In genomic region chr17:27077920-27078319, GRCm38 (mm10) we compare ENCODE assay signal across 13 mouse cellular contexts. TPM values are rescaled to one million over a fixed set of nuclear protein-coding genes. Genes with fewer than 3 reads are reported as not detected.
DNase-seq lines count a peak whose midpoint lies in the region; ATAC-seq and TF ChIP-seq lines count a peak whose summit lies in the region.
"Had no signal": no experiment of that assay in that cellular context is flagged by ENCODE, and none has a peak within 500 bp of the region (broad histone marks: within the 10 kb centered on the region; RNA-seq: fewer than 3 reads in every experiment).

No protein-coding gene starts in this region.

- DNase-seq in thymus, adult 2 months: no peak
- no peak for DNase-seq in thymus, postnatal 36 days
- peak; percentile 91 for DNase-seq in R1 (ENCODE audit: low read depth, low spot score)
- DNase-seq in splenic B cell, adult 2 months (ENCODE audit: low read depth, low spot score): peak; percentile 51
- no peak for DNase-seq in retina, postnatal 1 day
- no peak for DNase-seq in embryonic facial prominence, embryonic 10.5 days (ENCODE audit: low spot score)
- DNase-seq: gastrocnemius, postnatal 25 days; kidney, postnatal 10 days; lung, adult 18-20 months; right cerebral cortex, postnatal 25 days had no signal

- H3K4me2 ChIP-seq in intestine, postnatal 0 days (replicated peaks; ENCODE audit: low read depth): no peak overlapping the region
- H3K4me2 ChIP-seq in intestine, embryonic 15.5 days (replicated peaks): no peak overlapping the region
- H3K4me2 ChIP-seq: embryonic facial prominence, embryonic 15.5 days had no signal

- H3K27ac ChIP-seq in intestine, postnatal 0 days (ENCODE audit: low read depth, low read length): no peak overlapping the region
- H3K27ac ChIP-seq in intestine, embryonic 15.5 days: no peak overlapping the region
- no peak overlapping the region for H3K27ac ChIP-seq in thymus, adult 2 months (ENCODE audit: control insufficient read depth, insufficient read depth, low read length)
- H3K27ac ChIP-seq in embryonic facial prominence, embryonic 10.5 days (replicated peaks): no peak overlapping the region
- H3K27ac ChIP-seq: embryonic facial prominence, embryonic 15.5 days had no signal

- no peak for TF ChIP-seq POLR2A in thymus, adult 2 months (IDR thresholded peaks at IDR 0.05; ENCODE audit: control insufficient read depth, extremely low read depth, insufficient read depth, low read length, poor library complexity)

- H3K4me1 ChIP-seq in intestine, postnatal 0 days (replicated peaks; ENCODE audit: control insufficient read depth, insufficient read depth, low read length): peaks cover 8% of the 10 kb centered on the region
- peaks cover 40% of the 10 kb centered on the region for H3K4me1 ChIP-seq in intestine, embryonic 15.5 days (replicated peaks)
- peaks cover 36% of the 10 kb centered on the region for H3K4me1 ChIP-seq in thymus, adult 2 months (replicated peaks; ENCODE audit: control insufficient read depth, insufficient read depth, low read length)
- H3K4me1 ChIP-seq in embryonic facial prominence, embryonic 10.5 days: peaks cover 40% of the 10 kb centered on the region

- WGBS in intestine, postnatal 0 days: 84% methylated on average over 6 of the region's 6 CpGs
- WGBS in intestine, embryonic 15.5 days: 78% methylated on average over 6 of the region's 6 CpGs
- WGBS in thymus, adult 2 months: 95% methylated on average over 6 of the region's 6 CpGs
- 78% methylated on average over 6 of the region's 6 CpGs for WGBS in embryonic facial prominence, embryonic 10.5 days

- H3K4me3 ChIP-seq in intestine, postnatal 0 days (ENCODE audit: low read depth, low read length): no peak overlapping the region
- no peak overlapping the region for H3K4me3 ChIP-seq in intestine, embryonic 15.5 days (replicated peaks)
- no peak overlapping the region for H3K4me3 ChIP-seq in thymus, adult 2 months (ENCODE audit: control insufficient read depth, insufficient read depth, low read length)
- no peak overlapping the region for H3K4me3 ChIP-seq in embryonic facial prominence, embryonic 10.5 days
- H3K4me3 ChIP-seq: embryonic facial prominence, embryonic 15.5 days had no signal

- H3K9ac ChIP-seq in intestine, postnatal 0 days (ENCODE audit: low read depth, low read length): no peak overlapping the region
- H3K9ac ChIP-seq in intestine, embryonic 15.5 days: no peak overlapping the region
- H3K9ac ChIP-seq: embryonic facial prominence, embryonic 15.5 days had no signal

- ATAC-seq in intestine, postnatal 0 days: no peak
- ATAC-seq in intestine, embryonic 15.5 days: no peak

- peak; percentile 71 for TF ChIP-seq CTCF in intestine, postnatal 0 days (IDR thresholded peaks at IDR 0.05; ENCODE audit: low read depth)
- peak; percentile 56; the same call in 1 of the 2 replicates for TF ChIP-seq CTCF in thymus, adult 2 months (IDR thresholded peaks at IDR 0.05; ENCODE audit: borderline replicate concordance, control insufficient read depth, extremely low read depth, insufficient read depth, low read length, poor library complexity)

- no peaks in the 10 kb centered on the region for H3K27me3 ChIP-seq in intestine, postnatal 0 days (replicated peaks; ENCODE audit: control insufficient read depth, insufficient read depth, low read length)
- no peaks in the 10 kb centered on the region for H3K27me3 ChIP-seq in intestine, embryonic 15.5 days (replicated peaks)
- H3K27me3 ChIP-seq in thymus, adult 2 months (ENCODE audit: control insufficient read depth, insufficient read depth, low read length): no peaks in the 10 kb centered on the region
- no peaks in the 10 kb centered on the region for H3K27me3 ChIP-seq in splenic B cell, adult 2 months (ENCODE audit: control insufficient read depth, insufficient read depth, low read length, poor library complexity, severe bottlenecking)
- no peaks in the 10 kb centered on the region for H3K27me3 ChIP-seq in embryonic facial prominence, embryonic 10.5 days (replicated peaks; ENCODE audit: low read depth, poor library complexity, severe bottlenecking)
- H3K27me3 ChIP-seq: embryonic facial prominence, embryonic 15.5 days had no signal

- no peaks in the 10 kb centered on the region for H3K9me3 ChIP-seq in intestine, postnatal 0 days (ENCODE audit: control insufficient read depth)
- no peaks in the 10 kb centered on the region for H3K9me3 ChIP-seq in intestine, embryonic 15.5 days
- H3K9me3 ChIP-seq in embryonic facial prominence, embryonic 10.5 days: peaks cover 3% of the 10 kb centered on the region; the same call in 1 of the 2 replicates
- H3K9me3 ChIP-seq: embryonic facial prominence, embryonic 15.5 days had no signal

- H3K36me3 ChIP-seq in intestine, postnatal 0 days (ENCODE audit: control insufficient read depth, insufficient read depth): peaks cover 16% of the 10 kb centered on the region; the same call in 1 of the 2 replicates
- no peaks in the 10 kb centered on the region; the same call in 1 of the 2 replicates for H3K36me3 ChIP-seq in intestine, embryonic 15.5 days
- H3K36me3 ChIP-seq in thymus, adult 2 months (ENCODE audit: control insufficient read depth, insufficient read depth, low read length): no peaks in the 10 kb centered on the region
- H3K36me3 ChIP-seq in splenic B cell, adult 2 months (ENCODE audit: control insufficient read depth, insufficient read depth, low read length, poor library complexity, severe bottlenecking): peaks cover 12% of the 10 kb centered on the region
- no peaks in the 10 kb centered on the region for H3K36me3 ChIP-seq in embryonic facial prominence, embryonic 10.5 days (replicated peaks)
- H3K36me3 ChIP-seq: embryonic facial prominence, embryonic 15.5 days had no signal

RNA-seq across cellular contexts. Expression of gene Itpr3, which starts 20.8 kb away (rescaled TPM):
- polyA plus RNA-seq in intestine, postnatal 0 days (2015; fragmentation: Nextera tagmentation; extraction: Ambion mirVana): 6.1 and 7.2 TPM in 2 replicates
- polyA plus RNA-seq in intestine, embryonic 15.5 days (2015; fragmentation: Nextera tagmentation; extraction: Ambion mirVana): 13.0 and 14.5 TPM in 2 replicates
- polyA plus RNA-seq in thymus, adult 2 months (2012; rRNA removed): 42.0 and 54.2 TPM in 2 replicates
- polyA plus RNA-seq in embryonic facial prominence, embryonic 10.5 days (2016; fragmentation: Nextera tagmentation; extraction: Ambion mirVana): 2.3 and 4.0 TPM in 2 replicates

RNA-seq across cellular contexts. Expression of gene Bak1, which starts 49.1 kb away (rescaled TPM):
- polyA plus RNA-seq in intestine, postnatal 0 days (2015; fragmentation: Nextera tagmentation; extraction: Ambion mirVana): 18.1 and 18.2 TPM in 2 replicates
- 7.3 and 8.1 TPM in 2 replicates for polyA plus RNA-seq in intestine, embryonic 15.5 days (2015; fragmentation: Nextera tagmentation; extraction: Ambion mirVana)
- 118 and 131 TPM in 2 replicates for polyA plus RNA-seq in thymus, adult 2 months (2012; rRNA removed)
- polyA plus RNA-seq in embryonic facial prominence, embryonic 10.5 days (2016; fragmentation: Nextera tagmentation; extraction: Ambion mirVana): 2.8 and 3.3 TPM in 2 replicates

RNA-seq across cellular contexts. Expression of gene Uqcc2, which starts 55.8 kb away (rescaled TPM):
- polyA plus RNA-seq in intestine, postnatal 0 days (2015; fragmentation: Nextera tagmentation; extraction: Ambion mirVana): 190 and 206 TPM in 2 replicates
- polyA plus RNA-seq in intestine, embryonic 15.5 days (2015; fragmentation: Nextera tagmentation; extraction: Ambion mirVana): 266 and 272 TPM in 2 replicates
- polyA plus RNA-seq in thymus, adult 2 months (2012; rRNA removed): 119 and 152 TPM in 2 replicates
- 407 and 410 TPM in 2 replicates for polyA plus RNA-seq in embryonic facial prominence, embryonic 10.5 days (2016; fragmentation: Nextera tagmentation; extraction: Ambion mirVana)

Comparison
In these comparisons a context has a peak if more than half of its experiments do, and no peak if none do; other contexts are left out.
1. DNase-seq: peak in R1 (single experiment) and splenic B cell, adult 2 months (single experiment); none in thymus, adult 2 months (single experiment), thymus, postnatal 36 days (0 of 2), retina, postnatal 1 day (single experiment) and embryonic facial prominence, embryonic 10.5 days (single experiment).